Mouse (Mus musculus) liver, adult 2 months (tissue): ENCODE measurements at regions not wholly inside any gene's neighbourhood (a gene's known extent, or its start where the extent isn't known, plus 50 kb on each side); places are given as distances from the start of the nearest gene placed in this dataset.

Experiments
- CTCF ChIP-seq: fragments of 200-500 bp; IDR thresholded peaks from 2 replicates; pipeline ENCODE4 v1.5.1; 2011; ENCODE audit warnings: low read depth, low read length, control low read depth
- POLR2A ChIP-seq: fragments of 200-500 bp; IDR thresholded peaks from 2 replicates; pipeline ENCODE4 v1.6.1; 2011; ENCODE audit warnings: low read length, control low read depth; ENCODE audit not compliant: insufficient read depth; ENCODE audit errors: extremely low read depth

DNA sequence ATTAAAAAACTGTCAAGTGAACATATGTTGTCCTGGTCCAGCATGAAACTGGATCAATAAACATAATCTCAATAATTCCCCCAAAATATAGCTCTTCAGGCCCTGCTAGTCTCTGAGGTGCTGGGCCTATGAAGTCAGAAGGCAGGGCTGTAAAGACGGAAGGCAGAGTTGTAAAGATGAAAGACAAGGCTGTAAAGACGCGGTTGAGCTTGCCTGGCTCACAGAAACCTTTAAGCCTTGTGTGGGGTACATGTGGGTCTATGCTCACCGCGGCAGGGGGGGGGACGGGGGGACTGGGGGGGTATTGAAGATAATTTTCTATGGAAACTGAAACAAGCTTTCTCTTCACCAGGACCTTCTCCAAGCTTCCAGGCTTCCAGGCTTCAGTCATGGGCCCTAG, 56.1 kb upstream of the Slc44a1 start:
- TF ChIP-seq CTCF (no peak), POLR2A (no peak)
